Mouse (Mus musculus): Measurements from ENCODE around the gene 1810024B03Rik. TPM values are rescaled to one million over a fixed set of nuclear protein-coding genes. Genes with fewer than 3 reads are reported as not detected.

Gene 1810024B03Rik
- total and polyA plus RNA-seq, 2 experiments from 2014 or later: 1.2 TPM; not detected in 1

- no peak for TF ChIP-seq CTCF (IDR thresholded peaks at IDR 0.05)
- Histone ChIP-seq H3K27ac (ENCODE audit: low read depth, low read length) (no peak within 1 kb of the TSS), H3K4me3 (ENCODE audit: low read depth, low read length) (peak within 1 kb of the TSS; percentile 58), H3K9ac (replicated peaks; ENCODE audit: low read length, poor library complexity, severe bottlenecking) (peak within 1 kb of the TSS; percentile 70), H3K4me1 (ENCODE audit: insufficient read depth, low read length) (no peaks in the 10 kb centered on the region), H3K36me3 (ENCODE audit: insufficient read depth, low read length) (no peaks in the 10 kb centered on the region), H3K27me3 (ENCODE audit: insufficient read depth, low read length) (no peaks in the 10 kb centered on the region), H3K9me3 (ENCODE audit: low read length) (no peaks in the 10 kb centered on the region), H3K4me2 (ENCODE audit: low read depth, low read length, poor library complexity, severe bottlenecking) (peak within 1 kb of the TSS; percentile 98)
- 4% methylated on average over 30 of the region's 31 CpGs for WGBS
- peak; percentile 28 for DNase-seq (ENCODE audit: low spot score)
- ATAC-seq (ENCODE audit: low FRiP score): peak; percentile 71
These were observed 64.7 kb downstream of the 1810024B03Rik start, which contains the start of gene Itpripl1 for GRCm38 (mm10) chr2:127143158-127144063. TSS of gene Itpripl1 (minus strand) at chr2:127143442.

GRCm38 (mm10) chr2:127142577-127143157 lies 65.4 kb downstream of the 1810024B03Rik start:
- H3K4me1 ChIP-seq (ENCODE audit: insufficient read depth, low read length): no peaks in the 10 kb centered on the region
- no peaks in the 10 kb centered on the region for H3K27me3 ChIP-seq (ENCODE audit: insufficient read depth, low read length)
- 15% methylated on average over 6 of the region's 6 CpGs for WGBS
- TF ChIP-seq CTCF (IDR thresholded peaks at IDR 0.05): no peak
- DNase-seq (ENCODE audit: low spot score): no peak
- peak overlapping the region; percentile 70; the same call in 1 of the 2 replicates for H3K9ac ChIP-seq (replicated peaks; ENCODE audit: low read length, poor library complexity, severe bottlenecking)
- no peaks in the 10 kb centered on the region for H3K36me3 ChIP-seq (ENCODE audit: insufficient read depth, low read length)
- H3K9me3 ChIP-seq (ENCODE audit: low read length): no peaks in the 10 kb centered on the region
- peak overlapping the region; percentile 58 for H3K4me3 ChIP-seq (ENCODE audit: low read depth, low read length)
- no peak for ATAC-seq (ENCODE audit: low FRiP score)
- H3K4me2 ChIP-seq (ENCODE audit: low read depth, low read length, poor library complexity, severe bottlenecking): peak overlapping the region; percentile 98
- H3K27ac ChIP-seq (ENCODE audit: low read depth, low read length): no peak overlapping the region

- Histone ChIP-seq H3K4me3 (ENCODE audit: low read depth, low read length) (no peak overlapping the region), H3K36me3 (ENCODE audit: insufficient read depth, low read length) (no peaks in the 10 kb centered on the region), H3K27me3 (ENCODE audit: insufficient read depth, low read length) (no peaks in the 10 kb centered on the region), H3K4me2 (ENCODE audit: low read depth, low read length, poor library complexity, severe bottlenecking) (peak overlapping the region; percentile 98; the same call in 1 of the 2 replicates), H3K4me1 (ENCODE audit: insufficient read depth, low read length) (no peaks in the 10 kb centered on the region), H3K27ac (ENCODE audit: low read depth, low read length) (no peak overlapping the region), H3K9me3 (ENCODE audit: low read length) (no peaks in the 10 kb centered on the region), H3K9ac (replicated peaks; ENCODE audit: low read length, poor library complexity, severe bottlenecking) (no peak overlapping the region)
- ATAC-seq (ENCODE audit: low FRiP score) (no peak), DNase-seq (ENCODE audit: low spot score) (no peak)
- 90% methylated on average over 10 of the region's 10 CpGs for WGBS
- no peak for TF ChIP-seq CTCF (IDR thresholded peaks at IDR 0.05)
These were observed 66.0 kb downstream of the 1810024B03Rik start for GRCm38 (mm10) chr2:127142031-127142430.

- H3K4me3 ChIP-seq (ENCODE audit: low read depth, low read length): no peak overlapping the region
- H3K27ac ChIP-seq (ENCODE audit: low read depth, low read length): no peak overlapping the region
- no peak for TF ChIP-seq CTCF (IDR thresholded peaks at IDR 0.05)
- no peaks in the 10 kb centered on the region for H3K27me3 ChIP-seq (ENCODE audit: insufficient read depth, low read length)
- no peak overlapping the region for H3K9ac ChIP-seq (replicated peaks; ENCODE audit: low read length, poor library complexity, severe bottlenecking)
- no peak overlapping the region for H3K4me2 ChIP-seq (ENCODE audit: low read depth, low read length, poor library complexity, severe bottlenecking)
- 95% methylated on average over 7 of the region's 7 CpGs for WGBS
- H3K9me3 ChIP-seq (ENCODE audit: low read length): no peaks in the 10 kb centered on the region
- H3K36me3 ChIP-seq (ENCODE audit: insufficient read depth, low read length): no peaks in the 10 kb centered on the region
- DNase-seq (ENCODE audit: low spot score) (no peak), ATAC-seq (ENCODE audit: low FRiP score) (no peak)
- H3K4me1 ChIP-seq (ENCODE audit: insufficient read depth, low read length): no peaks in the 10 kb centered on the region
These were observed 68.1 kb downstream of the 1810024B03Rik start for GRCm38 (mm10) chr2:127140011-127140410.

- Histone ChIP-seq H3K9me3 (ENCODE audit: low read length) (no peaks in the 10 kb centered on the region), H3K4me2 (ENCODE audit: low read depth, low read length, poor library complexity, severe bottlenecking) (no peak overlapping the region), H3K27me3 (ENCODE audit: insufficient read depth, low read length) (no peaks in the 10 kb centered on the region), H3K4me1 (ENCODE audit: insufficient read depth, low read length) (no peaks in the 10 kb centered on the region), H3K4me3 (ENCODE audit: low read depth, low read length) (no peak overlapping the region), H3K27ac (ENCODE audit: low read depth, low read length) (no peak overlapping the region), H3K36me3 (ENCODE audit: insufficient read depth, low read length) (no peaks in the 10 kb centered on the region), H3K9ac (replicated peaks; ENCODE audit: low read length, poor library complexity, severe bottlenecking) (no peak overlapping the region)
- TF ChIP-seq CTCF (IDR thresholded peaks at IDR 0.05): peak; percentile 22
- ATAC-seq (ENCODE audit: low FRiP score) (no peak), DNase-seq (ENCODE audit: low spot score) (no peak)
- WGBS: 97% methylated on average over 1 of the region's 1 CpGs
These were observed 68.5 kb downstream of the 1810024B03Rik start for GRCm38 (mm10) chr2:127139605-127140004.

- H3K27ac ChIP-seq (ENCODE audit: low read depth, low read length): no peak overlapping the region
- no peak for TF ChIP-seq CTCF (IDR thresholded peaks at IDR 0.05)
- no peak overlapping the region for H3K4me2 ChIP-seq (ENCODE audit: low read depth, low read length, poor library complexity, severe bottlenecking)
- H3K9me3 ChIP-seq (ENCODE audit: low read length): no peaks in the 10 kb centered on the region
- no peak for ATAC-seq (ENCODE audit: low FRiP score)
- WGBS: 93% methylated on average over 8 of the region's 8 CpGs
- H3K9ac ChIP-seq (replicated peaks; ENCODE audit: low read length, poor library complexity, severe bottlenecking): no peak overlapping the region
- DNase-seq (ENCODE audit: low spot score): no peak
- H3K27me3 ChIP-seq (ENCODE audit: insufficient read depth, low read length): no peaks in the 10 kb centered on the region
- H3K4me1 ChIP-seq (ENCODE audit: insufficient read depth, low read length): no peaks in the 10 kb centered on the region
- H3K4me3 ChIP-seq (ENCODE audit: low read depth, low read length): no peak overlapping the region
- no peaks in the 10 kb centered on the region for H3K36me3 ChIP-seq (ENCODE audit: insufficient read depth, low read length)
These were observed 69.0 kb downstream of the 1810024B03Rik start for GRCm38 (mm10) chr2:127139094-127139493.

All from midbrain, postnatal 0 days (tissue).